Mouse (Mus musculus): ENCODE results near the gene Aldh4a1.

Gene Aldh4a1

GRCm38 (mm10) chr4:139653238-139653637 is 30.6 kb downstream of the Aldh4a1 start, which contains the start of gene Tas1r2:
TSS of gene Tas1r2 (plus strand) at chr4:139653538.
- in situ Hi-C loops (cut with MboI, MseI), result no loop called here

- in situ Hi-C loops (cut with MboI, MseI), result no loop called here
These were observed 39.2 kb downstream of the Aldh4a1 start for GRCm38 (mm10) chr4:139661897-139662296.

GRCm38 (mm10) chr4:139667632-139668031 is 45.0 kb downstream of the Aldh4a1 start:
- in situ Hi-C loops (cut with MboI, MseI), result no loop called here

GRCm38 (mm10) chr4:139669847-139670246 is 47.2 kb downstream of the Aldh4a1 start:
- in situ Hi-C loops (cut with MboI, MseI), result no loop called here

DNA sequence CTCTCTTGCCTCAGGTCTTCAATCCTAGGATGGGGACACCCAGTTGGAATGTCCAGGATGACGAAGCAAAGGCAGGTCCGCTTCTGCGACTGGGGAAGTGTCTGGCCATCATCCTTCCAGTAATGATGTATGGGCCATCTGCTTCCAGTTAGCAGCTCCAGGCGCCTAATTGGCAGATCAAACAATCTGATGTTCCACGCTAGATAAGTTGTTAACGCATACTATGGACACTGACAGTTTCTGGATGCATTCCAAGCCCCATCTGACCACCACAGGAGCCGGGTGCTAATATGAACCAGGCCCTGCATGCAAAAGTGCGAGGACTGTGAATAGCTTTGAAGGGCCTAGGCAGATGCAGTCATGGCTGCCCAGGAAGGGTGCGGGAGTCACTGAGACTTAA is 53.0 kb downstream of the Aldh4a1 start:
- in situ Hi-C loops (cut with MboI, MseI), result no loop called here

DNA sequence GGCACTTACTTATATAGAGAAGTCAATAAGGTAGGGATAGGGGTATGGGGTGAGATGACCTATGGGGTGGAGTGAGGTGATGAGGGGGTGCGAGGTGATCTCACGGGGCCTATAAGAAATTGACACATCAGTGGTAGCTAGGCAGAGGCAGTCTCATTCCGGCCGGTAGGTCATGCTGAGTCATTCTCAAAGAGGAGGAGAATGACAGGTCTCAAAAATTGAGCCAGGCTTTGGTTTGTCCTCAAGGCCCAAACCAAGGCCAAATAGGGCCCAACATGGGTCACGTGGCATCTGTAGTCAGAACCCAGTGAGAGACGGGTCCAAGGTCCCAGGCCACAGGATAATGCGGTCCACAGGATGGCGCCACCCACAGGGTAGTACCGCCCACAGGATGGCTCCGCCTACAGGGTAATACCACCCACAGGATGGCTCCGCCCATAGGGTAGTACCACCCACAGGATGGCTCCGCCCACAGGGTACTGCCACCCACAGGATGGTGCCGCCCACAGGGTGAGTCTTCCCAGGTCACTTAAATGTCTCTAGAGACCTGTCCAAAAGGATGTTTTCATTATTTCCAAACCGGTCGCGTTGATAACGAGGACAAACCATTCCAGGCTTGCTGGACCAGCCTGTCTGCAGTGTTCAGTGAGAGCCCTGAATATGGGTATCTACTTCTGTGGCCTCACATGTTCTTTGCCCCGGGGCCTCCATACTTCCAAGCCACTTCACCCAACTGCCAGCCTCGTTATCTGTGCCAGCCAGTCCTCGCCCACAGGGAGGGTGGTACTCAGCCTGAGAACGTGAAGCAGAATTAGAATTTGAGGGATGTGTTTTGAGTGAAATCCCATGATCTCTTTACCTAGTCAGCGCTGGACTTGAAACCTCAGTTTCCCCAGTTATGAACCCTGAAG is 61.3 kb downstream of the Aldh4a1 start:
- in situ Hi-C loops (cut with MboI, MseI), result no loop called here

GRCm38 (mm10) chr4:139684639-139685017 is 62.0 kb downstream of the Aldh4a1 start:
- in situ Hi-C loops (cut with MboI, MseI), result no loop called here

- in situ Hi-C loops (cut with MboI, MseI), result no loop called here
These were observed 65.4 kb downstream of the Aldh4a1 start for GRCm38 (mm10) chr4:139688058-139688457.

DNA sequence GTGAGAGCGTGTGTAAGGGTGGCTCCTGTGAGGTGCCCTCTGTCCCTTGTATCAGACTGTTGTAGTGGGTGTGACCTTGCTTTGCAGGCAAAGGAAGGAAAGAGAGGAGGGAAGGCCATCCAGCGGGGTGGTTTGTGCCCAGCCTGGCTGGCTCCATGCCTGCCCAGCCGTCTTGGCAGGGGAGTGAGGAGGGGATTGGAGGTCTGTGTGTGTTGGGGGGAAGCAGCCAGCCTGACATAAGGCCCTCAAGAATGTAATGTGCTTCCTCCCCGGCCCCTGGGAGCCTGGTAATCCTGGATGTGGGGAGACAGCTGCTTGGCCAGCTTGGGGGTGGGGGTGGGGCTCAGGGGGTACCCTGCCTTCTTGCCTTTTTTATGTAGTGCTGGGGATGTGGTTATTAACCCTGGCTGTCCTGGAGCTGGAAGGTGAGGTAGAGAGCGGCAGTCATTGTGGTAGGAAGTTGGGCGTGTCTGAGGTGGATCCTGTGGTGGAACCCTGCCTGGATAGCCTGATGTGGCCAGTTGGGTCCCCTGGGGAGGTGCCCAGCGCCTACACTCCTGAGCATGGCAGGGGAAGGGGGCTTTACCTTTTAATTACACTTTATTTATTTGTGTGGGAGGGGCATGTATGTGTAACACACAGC is 67.1 kb downstream of the Aldh4a1 start:
- in situ Hi-C loops (cut with MboI, MseI), result loop anchor here in 1 of 2 experiments (5.0 kb wide), 2 partner anchors 83 to 158 kb away; no protein-coding TSS in a partner anchor

- in situ Hi-C loops (cut with MboI, MseI), result loop anchor here in 1 of 2 experiments (5.0 kb wide), 2 partner anchors 79 to 154 kb away; no protein-coding TSS in a partner anchor
These were observed 70.6 kb downstream of the Aldh4a1 start for GRCm38 (mm10) chr4:139693315-139693714.

DNA sequence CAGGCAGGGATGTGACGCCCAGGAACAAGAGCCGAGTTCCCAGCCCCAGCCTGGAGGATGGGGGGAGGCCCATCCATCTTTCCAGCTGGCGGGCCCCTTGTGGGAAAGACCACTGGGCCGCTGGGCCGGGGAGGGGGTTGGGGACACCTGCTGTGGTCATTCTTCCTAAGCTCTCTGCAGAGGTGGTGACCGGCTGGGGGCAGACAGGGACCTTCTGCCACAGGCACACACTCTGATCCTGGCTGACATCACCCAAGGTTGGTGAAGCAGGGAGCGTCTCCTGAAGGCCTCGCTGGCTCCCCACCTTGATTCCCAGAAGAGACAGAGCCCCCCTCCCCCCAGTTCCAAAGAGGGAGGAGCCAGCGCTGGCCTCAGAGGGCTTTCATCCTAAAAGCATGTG is 75.1 kb downstream of the Aldh4a1 start:
- in situ Hi-C loops (cut with MboI, MseI), result no loop called here

GRCm38 (mm10) chr4:139698602-139699001 is 75.9 kb downstream of the Aldh4a1 start:
- in situ Hi-C loops (cut with MboI, MseI), result no loop called here
